Mouse (Mus musculus): ENCODE data around the gene Etnk1. TPM values are rescaled to one million over a fixed set of nuclear protein-coding genes. Genes with fewer than 3 reads are reported as not detected.

The Etnk1 gene
- 97.7 TPM for total RNA-seq (2023)

DNA sequence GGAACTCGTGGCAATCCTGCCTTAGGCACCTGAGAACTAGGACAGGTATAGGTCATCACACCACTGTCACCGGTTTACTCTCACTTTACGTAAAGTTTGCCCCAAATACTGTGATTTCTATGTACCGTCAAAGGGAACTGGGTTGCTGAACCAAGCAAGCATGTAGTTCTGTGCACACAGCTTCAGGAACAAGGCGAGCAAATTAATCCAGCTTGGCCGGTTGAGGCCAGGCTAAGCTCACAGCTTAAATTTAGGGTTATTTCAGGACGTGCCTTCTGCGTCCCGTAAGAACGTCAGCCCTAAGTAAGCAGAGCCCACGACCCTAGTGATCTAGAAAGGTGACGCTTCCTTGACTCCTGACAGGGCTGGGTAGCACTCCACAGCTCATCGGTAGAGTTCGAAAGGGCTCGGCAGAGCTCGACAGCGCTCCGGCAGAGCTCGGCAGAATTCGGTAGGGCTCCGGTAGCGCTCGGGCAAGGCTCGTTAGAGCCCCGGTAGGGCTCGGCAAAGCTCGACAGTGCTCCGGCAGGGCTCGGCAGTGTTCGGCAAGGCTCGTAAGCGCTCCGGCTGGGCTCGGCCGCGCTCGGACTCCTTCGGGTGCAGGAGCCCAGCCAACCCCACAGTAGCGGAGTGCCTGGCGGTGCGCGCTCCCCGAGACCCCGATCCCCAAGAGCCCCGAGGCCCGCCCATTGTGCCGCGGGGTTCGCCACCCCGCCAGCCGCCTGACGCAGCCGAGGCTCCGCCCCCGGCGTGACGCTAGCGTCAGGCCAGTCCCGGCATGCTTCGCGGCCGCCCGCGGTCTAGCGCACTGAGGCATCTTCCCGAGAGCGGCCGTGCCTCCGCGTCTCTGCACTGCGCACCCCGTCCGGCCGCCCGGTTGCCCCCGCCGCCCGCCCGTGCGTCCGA lies at the start of gene Etnk1:
TSS of gene Etnk1 (plus strand) at position 770 of the 906 bp plus-strand sequence.

Other genes with a start within 250 kb of the Etnk1 start
- gene St8sia1, start 202.8 kb upstream of the Etnk1 start, total RNA-seq (2023): 126 TPM
- 73.0 TPM for gene C2cd5, start 67.1 kb upstream of the Etnk1 start, total RNA-seq (2023)

All from CD4-positive naive resting alpha-beta T cell, adult 76 days (primary cell).